Mouse (Mus musculus) intestine, embryonic 16.5 days (tissue): ENCODE data around the gene Cnnm1. TPM values are rescaled to one million over a fixed set of nuclear protein-coding genes. Genes with fewer than 3 reads are reported as not detected.
A peak's percentile ranks its signal among the peaks of the same experiment; 100 is the strongest.

Experiments
- ATAC-seq: fragments of 200-750 bp; cut with Nextera tagmentation; 2 replicates; pipeline ENCODE4 v1.8.0; 2017; ENCODE audit warnings: moderate TSS enrichment, moderate library complexity
- H3K27ac ChIP-seq: fragments of 300-500 bp; sonication (generic); 2 replicates; pipeline ENCODE4 v1.5.1; 2014; ENCODE audit warnings: mild to moderate bottlenecking, low read length
- H3K27me3 ChIP-seq: fragments of 300-500 bp; sonication (generic); replicated peaks from 2 replicates; pipeline ENCODE4 v1.6.1; 2014; ENCODE audit warnings: low read length, control low read depth, mixed read lengths; ENCODE audit not compliant: control insufficient read depth, insufficient read depth
- H3K36me3 ChIP-seq: fragments of 300-500 bp; sonication (generic); 2 replicates; pipeline ENCODE4 v1.6.1; 2014; ENCODE audit warnings: low read length, control low read depth; ENCODE audit not compliant: control insufficient read depth, insufficient read depth
- H3K4me1 ChIP-seq: fragments of 300-500 bp; sonication (generic); 2 replicates; pipeline ENCODE4 v1.6.1; 2014; ENCODE audit warnings: low read length, control low read depth, mixed read lengths; ENCODE audit not compliant: control insufficient read depth, insufficient read depth
- H3K4me2 ChIP-seq: fragments of 300-500 bp; sonication (generic); 2 replicates; pipeline ENCODE4 v1.6.1; 2014; ENCODE audit warnings: low read depth, low read length, control low read depth
- H3K4me3 ChIP-seq: fragments of 300-500 bp; sonication (generic); 2 replicates; pipeline ENCODE4 v1.5.1; 2014; ENCODE audit warnings: mild to moderate bottlenecking, low read length
- H3K9ac ChIP-seq: fragments of 300-500 bp; sonication (generic); 2 replicates; pipeline ENCODE4 v1.6.1; 2014; ENCODE audit warnings: low read depth, low read length
- H3K9me3 ChIP-seq: fragments of 300-500 bp; sonication (generic); 2 replicates; pipeline ENCODE4 v1.6.1; 2016; ENCODE audit warnings: low read length, control low read depth; ENCODE audit not compliant: control insufficient read depth
- WGBS: fragments of 180-500 bp; shearing (Covaris S2); extraction: QIAGEN DNeasy Blood & Tissue Kit; methylation state at CpG from one replicate; pipeline ENCODE4 v1.1.7; 2014; 5-methylcytosine and 5-hydroxymethylcytosine counted together
- polyA plus RNA-seq: library from polyadenylated mRNA; unstranded; fragments of >200 nt; fragmentation: Nextera tagmentation; extraction: Ambion mirVana; gene quantifications from 2 replicates; pipeline ENCODE4 v1.2.1, GENCODE M21; 2015

Gene Cnnm1
- polyA plus RNA-seq, 1 experiment from 2014 or later: 1.3 TPM

DNA sequence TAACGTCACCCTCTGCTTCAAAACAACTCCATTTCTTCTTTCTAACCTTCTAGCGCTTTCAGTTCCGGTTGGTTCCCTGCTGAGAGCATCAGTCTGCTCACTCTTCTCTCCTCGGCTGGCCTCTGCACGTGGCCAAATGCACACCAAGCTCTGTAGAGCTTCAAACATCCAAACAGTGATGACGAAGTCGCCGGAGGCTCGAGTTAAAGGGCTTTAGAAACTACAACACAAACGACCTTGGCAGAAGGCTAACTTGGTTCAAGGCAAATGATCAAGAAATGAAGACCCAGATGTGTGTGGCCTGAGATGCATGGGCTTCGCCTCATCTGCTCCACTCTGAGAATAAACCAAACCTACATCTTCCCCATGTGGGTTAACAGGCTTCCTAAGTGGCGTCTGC, 83.3 kb downstream of the Cnnm1 start:
- 4% methylated on average over 12 of the region's 12 CpGs for WGBS

DNA sequence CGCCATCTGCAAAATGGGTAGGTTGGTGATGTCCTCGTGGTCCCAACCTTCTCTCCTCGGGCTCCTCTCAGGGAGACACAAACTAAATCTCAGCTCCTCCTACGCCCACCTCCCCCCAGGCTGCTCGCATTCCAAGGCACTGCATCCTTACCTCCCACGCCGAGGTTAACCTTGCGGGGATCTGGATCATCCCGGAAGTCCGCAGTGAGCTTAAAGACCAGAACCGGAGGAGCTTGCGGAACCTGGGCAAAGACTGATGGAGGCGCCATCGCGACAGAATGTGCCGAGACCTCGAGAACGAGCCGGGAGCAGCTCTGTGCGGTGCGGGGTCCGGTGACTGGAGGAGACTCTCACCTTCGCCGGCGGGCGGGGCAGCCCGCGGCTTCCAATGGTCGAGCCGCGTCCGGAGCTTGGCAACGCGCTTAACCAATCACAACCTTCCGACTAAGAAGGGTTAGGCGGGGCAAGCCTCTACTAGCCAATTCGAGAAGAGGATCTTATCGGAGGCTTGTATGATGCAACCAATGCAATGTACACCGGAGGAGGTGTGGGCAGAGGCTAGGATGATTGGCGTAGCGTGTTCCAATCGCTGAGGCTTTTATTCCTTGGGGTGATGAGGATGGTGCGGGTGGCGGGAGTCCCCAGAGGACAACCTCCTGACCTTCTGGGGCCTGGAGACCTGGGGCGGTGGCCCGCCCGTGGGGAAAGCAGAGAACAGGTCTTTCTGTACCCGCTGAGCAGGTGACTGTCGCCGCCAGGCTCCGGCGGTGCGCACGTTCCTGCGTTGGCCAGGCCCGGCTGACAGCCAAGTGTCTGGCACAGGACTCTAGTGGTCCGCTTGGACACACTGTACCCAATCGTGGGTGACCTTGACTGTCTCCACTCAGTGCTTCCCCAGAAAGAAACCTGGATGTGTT, 84.2 kb downstream of the Cnnm1 start, which contains the start of gene Got1:
Gene Got1, minus strand, starts transcription at position 419 of the 917 bp plus-strand sequence.
- Histone ChIP-seq H3K27ac (peak within 1 kb of the TSS; percentile 65), H3K9ac (peak within 1 kb of the TSS; percentile 81), H3K4me3 (peak within 1 kb of the TSS; percentile 71), H3K36me3 (no peaks in the 10 kb centered on the region), H3K9me3 (no peaks in the 10 kb centered on the region), H3K4me1 (peaks cover 11% of the 10 kb centered on the region), H3K27me3 (no peaks in the 10 kb centered on the region; the same call in 1 of the 2 replicates), H3K4me2 (peak within 1 kb of the TSS; percentile 91)
- peak; percentile 99 for ATAC-seq
- WGBS: under 1% methylated on average over 58 of the region's 58 CpGs

More for the DNA sequence above, 83.3 kb downstream of the Cnnm1 start:
- Histone ChIP-seq H3K4me3 (peak overlapping the region; percentile 71), H3K4me2 (peak overlapping the region; percentile 67), H3K27ac (0 out of 2 replicates have a peak overlapping the region, but pooled peaks have one; percentile 1), H3K9me3 (no peaks in the 10 kb centered on the region), H3K27me3 (no peaks in the 10 kb centered on the region; the same call in 1 of the 2 replicates), H3K9ac (peak overlapping the region; percentile 73), H3K36me3 (no peaks in the 10 kb centered on the region), H3K4me1 (peaks cover 11% of the 10 kb centered on the region)
- ATAC-seq: no peak

DNA sequence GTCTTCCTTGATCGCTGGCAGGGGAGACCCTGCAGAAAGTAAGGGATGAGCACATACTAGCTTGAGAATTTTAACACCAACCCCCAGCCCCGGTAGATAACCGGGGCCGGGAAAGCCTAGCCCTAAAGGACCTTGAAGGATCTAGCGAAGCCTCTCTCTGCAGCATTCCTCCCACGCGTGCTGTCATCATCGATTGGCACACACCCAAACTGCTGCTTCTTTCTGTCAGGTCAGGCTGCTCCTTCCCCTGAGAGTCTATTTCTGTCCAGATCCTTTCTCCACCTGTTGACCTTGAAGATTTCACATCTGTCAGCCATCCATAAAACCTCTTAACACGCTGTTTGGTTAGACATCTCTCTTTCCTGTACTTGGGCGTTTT, 84.9 kb downstream of the Cnnm1 start:
- ATAC-seq: peak; percentile 12
- Histone ChIP-seq H3K27ac (peak overlapping the region; percentile 65), H3K9ac (peak overlapping the region; percentile 81), H3K27me3 (no peaks in the 10 kb centered on the region; the same call in 1 of the 2 replicates), H3K4me2 (peak overlapping the region; percentile 91), H3K9me3 (no peaks in the 10 kb centered on the region), H3K4me1 (peaks cover 11% of the 10 kb centered on the region), H3K4me3 (peak overlapping the region; percentile 71), H3K36me3 (no peaks in the 10 kb centered on the region)
- 9% methylated on average over 10 of the region's 10 CpGs for WGBS

DNA sequence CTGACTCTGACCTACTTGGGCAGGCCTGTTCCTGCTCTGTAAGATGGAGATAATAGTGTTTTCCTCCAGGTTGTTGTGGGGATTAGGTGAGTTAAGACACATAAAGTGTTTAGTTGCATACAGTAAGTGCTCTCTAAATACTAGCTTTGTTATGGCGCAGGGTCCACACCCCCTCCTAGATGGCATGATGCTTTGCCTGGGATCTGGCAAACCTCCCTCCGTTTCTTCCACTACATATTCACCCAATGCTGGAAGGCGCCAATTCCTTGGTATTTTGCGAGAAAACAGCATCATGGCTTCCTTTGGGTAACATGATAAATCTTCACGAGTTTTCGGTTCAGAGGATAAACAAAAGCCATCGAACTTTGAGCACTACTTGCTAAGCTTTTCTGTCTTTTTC, 85.3 kb downstream of the Cnnm1 start:
- 81% methylated on average over 7 of the region's 7 CpGs for WGBS
- no peaks in the 10 kb centered on the region for H3K9me3 ChIP-seq
- peaks cover 9% of the 10 kb centered on the region for H3K4me1 ChIP-seq
- H3K27me3 ChIP-seq: no peaks in the 10 kb centered on the region; the same call in 1 of the 2 replicates
- 0 out of 2 replicates have a peak overlapping the region, but pooled peaks have one; percentile 91 for H3K4me2 ChIP-seq
- no peak overlapping the region for H3K9ac ChIP-seq
- no peak overlapping the region for H3K27ac ChIP-seq
- H3K4me3 ChIP-seq: peak overlapping the region; percentile 71; the same call in 1 of the 2 replicates
- H3K36me3 ChIP-seq: no peaks in the 10 kb centered on the region
- ATAC-seq: no peak

DNA sequence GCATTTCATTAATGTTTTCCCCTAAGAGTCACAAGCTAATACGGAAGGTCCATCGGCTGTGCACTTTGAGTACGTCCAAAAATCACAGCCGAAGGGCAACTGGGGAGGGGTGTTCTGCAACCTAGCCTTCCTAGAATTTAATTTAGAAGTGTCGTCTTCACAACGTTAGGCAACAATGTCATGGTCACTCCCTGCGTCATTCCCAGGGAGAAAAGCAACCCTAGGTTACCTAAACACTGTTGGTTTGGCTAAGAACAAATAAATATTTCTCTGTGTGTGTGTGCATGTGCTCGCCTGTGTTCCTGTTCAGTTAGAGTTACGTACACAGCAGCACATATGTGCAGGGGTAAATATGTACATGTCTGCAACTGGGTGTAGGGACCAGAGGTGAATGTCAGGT, 85.8 kb downstream of the Cnnm1 start:
- Histone ChIP-seq H3K27me3 (no peaks in the 10 kb centered on the region; the same call in 1 of the 2 replicates), H3K4me3 (no peak overlapping the region), H3K27ac (no peak overlapping the region), H3K36me3 (no peaks in the 10 kb centered on the region), H3K9ac (no peak overlapping the region), H3K9me3 (no peaks in the 10 kb centered on the region), H3K4me2 (no peak overlapping the region), H3K4me1 (peaks cover 7% of the 10 kb centered on the region)
- no peak for ATAC-seq
- WGBS: 87% methylated on average over 9 of the region's 9 CpGs

DNA sequence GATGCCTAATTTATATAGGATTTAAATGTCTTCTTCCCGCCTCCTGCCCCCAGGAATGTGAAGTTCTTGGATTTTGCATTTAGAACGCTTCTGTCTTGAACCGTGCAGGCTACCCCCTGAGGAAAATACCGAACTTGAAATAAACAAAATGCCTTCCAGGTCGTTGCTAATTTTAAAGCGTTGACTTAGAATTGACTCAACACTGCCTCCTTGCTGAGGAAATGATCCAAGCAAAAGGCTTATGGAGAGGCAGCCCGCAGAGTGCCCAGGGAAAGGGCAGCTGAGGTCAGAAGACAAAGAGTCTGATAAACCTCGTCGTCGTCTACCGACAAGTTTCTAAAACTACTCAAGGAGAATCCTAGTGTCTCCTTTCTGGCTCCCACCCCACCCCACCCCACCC, 86.9 kb downstream of the Cnnm1 start:
- Histone ChIP-seq H3K4me1 (peaks cover 7% of the 10 kb centered on the region), H3K4me3 (no peak overlapping the region), H3K4me2 (no peak overlapping the region), H3K9me3 (no peaks in the 10 kb centered on the region), H3K27me3 (no peaks in the 10 kb centered on the region; the same call in 1 of the 2 replicates), H3K27ac (no peak overlapping the region), H3K36me3 (no peaks in the 10 kb centered on the region), H3K9ac (no peak overlapping the region)
- no peak for ATAC-seq
- WGBS: 15% methylated on average over 11 of the region's 11 CpGs

DNA sequence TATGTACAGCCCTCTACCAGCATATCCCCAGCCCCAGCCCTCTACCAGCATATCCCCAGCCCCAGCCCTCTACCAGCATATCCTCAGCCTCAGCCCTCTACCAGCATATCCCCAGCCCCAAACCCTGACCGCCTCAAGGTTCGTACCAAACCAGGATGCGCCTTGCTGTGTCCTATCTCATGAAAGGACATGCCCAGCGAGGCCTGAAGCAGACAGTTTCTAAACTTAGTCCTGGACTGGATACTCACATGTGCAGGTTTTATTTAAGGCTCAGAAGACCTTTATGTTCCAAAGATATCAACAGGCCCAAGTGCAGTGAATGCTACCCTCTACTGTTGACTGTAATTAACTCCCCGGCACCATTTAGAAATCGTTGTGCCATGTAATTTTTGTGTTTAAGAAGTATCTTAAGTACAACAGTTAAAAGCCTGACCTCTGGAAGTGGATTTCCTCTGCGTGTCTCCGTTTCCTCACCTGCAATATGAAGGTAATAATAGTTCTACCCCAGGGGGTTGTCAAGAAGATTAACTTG, 87.9 kb downstream of the Cnnm1 start:
- Histone ChIP-seq H3K27me3 (no peaks in the 10 kb centered on the region; the same call in 1 of the 2 replicates), H3K9me3 (no peaks in the 10 kb centered on the region), H3K4me3 (no peak overlapping the region), H3K4me2 (no peak overlapping the region), H3K9ac (no peak overlapping the region), H3K36me3 (no peaks in the 10 kb centered on the region), H3K27ac (no peak overlapping the region), H3K4me1 (peaks cover 7% of the 10 kb centered on the region)
- ATAC-seq: no peak
- 88% methylated on average over 8 of the region's 8 CpGs for WGBS

DNA sequence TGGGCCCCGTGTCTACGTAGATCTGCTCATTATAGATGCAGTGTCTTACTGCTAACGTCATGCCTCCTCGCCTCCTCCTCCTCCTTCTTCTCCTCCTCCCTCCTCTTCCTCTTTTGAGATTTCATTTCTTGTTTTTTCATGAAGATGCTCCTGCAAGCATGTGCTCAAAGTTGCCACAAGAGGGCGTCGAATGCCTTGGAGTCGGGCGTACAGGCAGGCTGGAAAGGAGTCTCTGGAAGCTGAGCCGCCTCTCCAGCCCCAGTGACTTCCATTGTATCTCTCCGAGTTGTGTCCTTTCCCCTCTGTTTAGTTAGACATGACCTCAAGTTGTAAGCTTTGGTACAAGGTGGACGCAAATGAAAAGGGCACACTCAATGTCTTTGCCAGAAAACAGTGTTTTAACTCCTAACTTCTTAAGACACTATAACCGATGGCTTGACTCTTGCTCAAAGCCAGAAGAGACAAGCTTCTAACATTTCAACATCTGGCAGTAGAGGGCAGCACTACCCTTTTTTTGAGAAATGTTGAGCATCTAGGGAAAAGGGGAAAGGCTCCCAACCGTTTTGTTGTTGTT, 90.0 kb downstream of the Cnnm1 start:
- Histone ChIP-seq H3K9ac (no peak overlapping the region), H3K4me1 (peaks cover under 1% of the 10 kb centered on the region), H3K9me3 (no peaks in the 10 kb centered on the region), H3K27ac (no peak overlapping the region), H3K4me3 (peak overlapping the region; percentile 30), H3K36me3 (no peaks in the 10 kb centered on the region), H3K27me3 (no peaks in the 10 kb centered on the region; the same call in 1 of the 2 replicates), H3K4me2 (peak overlapping the region; percentile 54)
- peak; percentile 89 for ATAC-seq
- 2% methylated on average over 13 of the region's 13 CpGs for WGBS

DNA sequence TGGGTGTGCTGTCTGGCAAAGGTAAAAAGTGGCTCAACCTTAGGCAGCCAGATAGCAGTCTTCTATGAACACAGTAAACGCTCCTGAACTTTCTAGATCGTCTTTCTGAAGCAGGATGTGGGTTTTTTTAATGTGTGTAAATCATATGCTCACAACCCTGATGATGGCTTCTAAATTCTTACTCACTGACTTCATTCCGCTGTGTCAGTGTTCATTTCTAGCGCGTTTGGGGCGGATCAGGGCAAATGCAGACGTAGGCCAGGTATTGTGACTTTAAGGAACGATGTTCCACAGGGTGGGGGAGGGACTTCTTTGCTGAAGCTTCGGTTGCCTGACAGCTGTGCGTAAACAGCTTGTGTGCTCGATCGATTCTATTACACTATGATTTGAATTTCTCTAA, 90.7 kb downstream of the Cnnm1 start:
- no peaks in the 10 kb centered on the region; the same call in 1 of the 2 replicates for H3K27me3 ChIP-seq
- no peak for ATAC-seq
- H3K27ac ChIP-seq: no peak overlapping the region
- no peaks in the 10 kb centered on the region; the same call in 1 of the 2 replicates for H3K4me1 ChIP-seq
- no peaks in the 10 kb centered on the region for H3K9me3 ChIP-seq
- H3K9ac ChIP-seq: no peak overlapping the region
- no peaks in the 10 kb centered on the region for H3K36me3 ChIP-seq
- H3K4me2 ChIP-seq: no peak overlapping the region
- WGBS: 14% methylated on average over 12 of the region's 12 CpGs
- no peak overlapping the region for H3K4me3 ChIP-seq
